Comparison of ENCODE assay signal across 9 mouse cellular contexts in genomic region chr4:34049571-34050255, GRCm38 (mm10). TPM values are rescaled to one million over a fixed set of nuclear protein-coding genes. Genes with fewer than 3 reads are reported as not detected.
DNase-seq lines count a peak whose midpoint lies in the region; ATAC-seq lines count a peak whose summit lies in the region.
"Had no signal": no experiment of that assay in that cellular context is flagged by ENCODE, and none has a peak within 500 bp of the region (broad histone marks: within the 10 kb centered on the region; RNA-seq: fewer than 3 reads in every experiment).

TSS of gene Spaca1 (minus strand) at chr4:34050191.

- H3K9me3 ChIP-seq in heart, embryonic 15.5 days (replicated peaks) = no peaks in the 10 kb centered on the region

- no peak for ATAC-seq in heart, embryonic 15.5 days (replicated peaks; ENCODE audit: insufficient number of reproducible peaks, insufficient read depth, low FRiP score, low read depth)
- no peak for ATAC-seq in frontal cortex, adult (ENCODE audit: low TSS enrichment)

- 42% methylated on average over 46 of the region's 46 CpGs for WGBS in heart, embryonic 15.5 days

- no peak within 1 kb of the TSS for H3K27ac ChIP-seq in heart, embryonic 15.5 days

- no peaks in the 10 kb centered on the region for H3K36me3 ChIP-seq in heart, embryonic 15.5 days

- H3K4me1 ChIP-seq in heart, embryonic 15.5 days (replicated peaks) = no peaks in the 10 kb centered on the region

- peak within 1 kb of the TSS; percentile 47; the same call in 1 of the 2 replicates for H3K9ac ChIP-seq in heart, embryonic 15.5 days

- H3K27me3 ChIP-seq in heart, embryonic 15.5 days = no peaks in the 10 kb centered on the region

- peak; percentile 16 for DNase-seq in left cerebral cortex, postnatal 4 days
- DNase-seq in left cerebral cortex, postnatal 25 days (ENCODE audit: low spot score in 2 of 2) = no peak
- peak; percentile 5 for DNase-seq in cerebellum, adult 9-10 months
- DNase-seq in liver (peak; percentile 5), adipocyte (ENCODE audit: low spot score) (no peak)
- DNase-seq in retina, embryonic 14.5 days (ENCODE audit: low spot score) = peak; percentile 10

- intact Hi-C loops in left cerebral cortex, postnatal 4 days (cut with DNase I) = no loop called here
- intact Hi-C loops in left cerebral cortex, postnatal 25 days (cut with DNase I) = no loop called here

- peak within 1 kb of the TSS; percentile 39 for H3K4me3 ChIP-seq in heart, embryonic 15.5 days

- peak within 1 kb of the TSS; percentile 66 for H3K4me2 ChIP-seq in heart, embryonic 15.5 days

RNA-seq across cellular contexts. Expression of gene Spaca1, which starts in this region (rescaled TPM):
- total RNA-seq in left cerebral cortex, postnatal 4 days (2021) = not detected
- total RNA-seq in left cerebral cortex, postnatal 25 days (2021) = not detected
- polyA plus RNA-seq in heart, embryonic 15.5 days (2015; fragmentation: Nextera tagmentation; extraction: Ambion mirVana) = 1.1 TPM in 2 replicates
- total RNA-seq: layer of hippocampus, postnatal 14 days had no signal

Comparison
In these comparisons a context has a peak if more than half of its experiments do, and no peak if none do; other contexts are left out.
1. Peak in DNase-seq in left cerebral cortex, postnatal 4 days; RNA of the gene not detected or under 1 TPM.
2. DNase-seq: peak in cerebellum, adult 9-10 months (single experiment), liver (single experiment) and retina, embryonic 14.5 days (single experiment); none in left cerebral cortex, postnatal 25 days (0 of 2) and adipocyte (single experiment).